Mouse (Mus musculus) macrophage (primary cell): ENCODE data around the gene Ercc6. TPM values are rescaled to one million over a fixed set of nuclear protein-coding genes. Genes with fewer than 3 reads are reported as not detected.

Source experiments
- H3K27ac ChIP-seq: fragments of 350-480 bp; formaldehyde crosslinking; 2 replicates; pipeline ENCODE4 v1.9.0; 2021
- H3K36me3 ChIP-seq: fragments of 350-480 bp; formaldehyde crosslinking; 2 replicates; pipeline ENCODE4 v1.9.0; 2021; ENCODE audit errors: inconsistent target
- H3K4me3 ChIP-seq: fragments of 350-480 bp; formaldehyde crosslinking; 2 replicates; pipeline ENCODE4 v1.9.0; 2021; ENCODE audit errors: inconsistent target
- H3K79me2 ChIP-seq: fragments of 350-480 bp; formaldehyde crosslinking; 2 replicates; pipeline ENCODE4 v1.9.0; 2021; ENCODE audit errors: inconsistent target
- WGBS: methylation state at CpG from one replicate; pipeline ENCODE4 v1.1.7; 2026; ENCODE audit warnings: inconsistent platforms; ENCODE audit not compliant: missing documents; 5-methylcytosine and 5-hydroxymethylcytosine counted together
- polyA plus RNA-seq: library from polyadenylated mRNA; stranded (reverse); fragments of 250-400 nt; gene quantifications from 3 replicates; pipeline ENCODE4 v1.2.4, GENCODE M21; 2018; ENCODE audit warnings: inconsistent platforms

Ercc6 gene
- polyA plus RNA-seq, 1 experiment from 2014 or later = 3.1 TPM

- 40% methylated on average over 2 of the region's 2 CpGs for WGBS
- Histone ChIP-seq H3K27ac (no peak overlapping the region), H3K36me3 (0 out of 2 replicates have a peak, but pooled peaks cover 3% of the 10 kb centered on the region), H3K4me3 (no peak overlapping the region), H3K79me2 (peaks cover 15% of the 10 kb centered on the region; the same call in 1 of the 2 replicates)
Measured at GRCm38 (mm10) chr14:32530896-32531295, 17.6 kb downstream of the Ercc6 start.

- H3K36me3 ChIP-seq = 0 out of 2 replicates have a peak, but pooled peaks cover 3% of the 10 kb centered on the region
- WGBS = 100% methylated on average over 3 of the region's 3 CpGs
- peaks cover 15% of the 10 kb centered on the region; the same call in 1 of the 2 replicates for H3K79me2 ChIP-seq
- H3K4me3 ChIP-seq = no peak overlapping the region
- H3K27ac ChIP-seq = no peak overlapping the region
Measured at GRCm38 (mm10) chr14:32531371-32531770, 18.1 kb downstream of the Ercc6 start.

- Histone ChIP-seq H3K79me2 (peaks cover 15% of the 10 kb centered on the region; the same call in 1 of the 2 replicates), H3K27ac (no peak overlapping the region), H3K36me3 (no peaks in the 10 kb centered on the region), H3K4me3 (no peak overlapping the region)
- 86% methylated on average over 7 of the region's 7 CpGs for WGBS
Measured at GRCm38 (mm10) chr14:32532381-32533147, 19.2 kb downstream of the Ercc6 start.

- Histone ChIP-seq H3K36me3 (no peaks in the 10 kb centered on the region), H3K27ac (no peak overlapping the region), H3K79me2 (peaks cover 15% of the 10 kb centered on the region; the same call in 1 of the 2 replicates), H3K4me3 (no peak overlapping the region)
- 100% methylated on average over 3 of the region's 3 CpGs for WGBS
Measured at GRCm38 (mm10) chr14:32533148-32533520, 19.8 kb downstream of the Ercc6 start.

- H3K27ac ChIP-seq = no peak overlapping the region
- H3K36me3 ChIP-seq = no peaks in the 10 kb centered on the region
- H3K4me3 ChIP-seq = no peak overlapping the region
- peaks cover 15% of the 10 kb centered on the region; the same call in 1 of the 2 replicates for H3K79me2 ChIP-seq
- WGBS = 94% methylated on average over 4 of the region's 4 CpGs
Measured at GRCm38 (mm10) chr14:32533656-32534055, 20.3 kb downstream of the Ercc6 start.

GRCm38 (mm10) chr14:32534137-32534536 lies 20.8 kb downstream of the Ercc6 start:
- WGBS = 75% methylated on average over 5 of the region's 5 CpGs
- Histone ChIP-seq H3K36me3 (no peaks in the 10 kb centered on the region), H3K27ac (no peak overlapping the region), H3K4me3 (no peak overlapping the region), H3K79me2 (peaks cover 15% of the 10 kb centered on the region; the same call in 1 of the 2 replicates)

- Histone ChIP-seq H3K36me3 (no peaks in the 10 kb centered on the region), H3K79me2 (peaks cover 6% of the 10 kb centered on the region; the same call in 1 of the 2 replicates)
- WGBS = 97% methylated on average over 9 of the region's 9 CpGs
Measured at GRCm38 (mm10) chr14:32536763-32537162, 23.4 kb downstream of the Ercc6 start.

GRCm38 (mm10) chr14:32538115-32538514 lies 24.8 kb downstream of the Ercc6 start:
- H3K36me3 ChIP-seq = no peaks in the 10 kb centered on the region
- no peaks in the 10 kb centered on the region; the same call in 1 of the 2 replicates for H3K79me2 ChIP-seq
- WGBS = 95% methylated on average over 1 of the region's 1 CpGs
- no peak overlapping the region for H3K4me3 ChIP-seq
- H3K27ac ChIP-seq = no peak overlapping the region

More at GRCm38 (mm10) chr14:32536763-32537162, 23.4 kb downstream of the Ercc6 start:
- no peak overlapping the region for H3K27ac ChIP-seq
- H3K4me3 ChIP-seq = no peak overlapping the region

GRCm38 (mm10) chr14:32543075-32543474 lies 29.8 kb downstream of the Ercc6 start:
- Histone ChIP-seq H3K79me2 (no peaks in the 10 kb centered on the region; the same call in 1 of the 2 replicates), H3K4me3 (no peak overlapping the region), H3K36me3 (no peaks in the 10 kb centered on the region), H3K27ac (no peak overlapping the region)

GRCm38 (mm10) chr14:32546676-32547075 lies 33.4 kb downstream of the Ercc6 start:
- no peaks in the 10 kb centered on the region for H3K36me3 ChIP-seq
- 97% methylated on average over 5 of the region's 5 CpGs for WGBS
- H3K27ac ChIP-seq = no peak overlapping the region
- H3K79me2 ChIP-seq = no peaks in the 10 kb centered on the region
- no peak overlapping the region for H3K4me3 ChIP-seq

GRCm38 (mm10) chr14:32551854-32552253 lies 38.5 kb downstream of the Ercc6 start:
- WGBS = 94% methylated on average over 4 of the region's 5 CpGs
- Histone ChIP-seq H3K4me3 (no peak overlapping the region), H3K27ac (no peak overlapping the region), H3K36me3 (no peaks in the 10 kb centered on the region; the same call in 1 of the 2 replicates), H3K79me2 (no peaks in the 10 kb centered on the region)

- no peak overlapping the region for H3K4me3 ChIP-seq
- H3K36me3 ChIP-seq = no peaks in the 10 kb centered on the region; the same call in 1 of the 2 replicates
- H3K79me2 ChIP-seq = no peaks in the 10 kb centered on the region
- WGBS = 95% methylated on average over 10 of the region's 10 CpGs
- H3K27ac ChIP-seq = no peak overlapping the region
Measured at GRCm38 (mm10) chr14:32553198-32553903, 40.0 kb downstream of the Ercc6 start.

GRCm38 (mm10) chr14:32554860-32555526 lies 41.7 kb downstream of the Ercc6 start:
- H3K4me3 ChIP-seq = no peak overlapping the region
- H3K27ac ChIP-seq = no peak overlapping the region
- H3K79me2 ChIP-seq = no peaks in the 10 kb centered on the region
- no peaks in the 10 kb centered on the region; the same call in 1 of the 2 replicates for H3K36me3 ChIP-seq
- WGBS = 98% methylated on average over 8 of the region's 8 CpGs

GRCm38 (mm10) chr14:32561428-32561827 lies 48.1 kb downstream of the Ercc6 start:
- Histone ChIP-seq H3K4me3 (no peak overlapping the region), H3K36me3 (peaks cover 18% of the 10 kb centered on the region), H3K79me2 (no peaks in the 10 kb centered on the region), H3K27ac (no peak overlapping the region)
- 94% methylated on average over 3 of the region's 3 CpGs for WGBS
